Mouse (Mus musculus) myocyte (in vitro differentiated cells): ENCODE results near the gene Hoxa4. TPM values are rescaled to one million over a fixed set of nuclear protein-coding genes. Genes with fewer than 3 reads are reported as not detected.

Source experiments
- H3K27me3 ChIP-seq: one replicate; pipeline ENCODE4 v1.6.1; 2011; ENCODE audit not compliant: control insufficient read depth, insufficient read depth, insufficient read length
- H3K36me3 ChIP-seq: one replicate; pipeline ENCODE4 v1.6.1; 2011; ENCODE audit not compliant: control insufficient read depth, insufficient read depth
- H3K4me2 ChIP-seq: one replicate; pipeline ENCODE4 v1.6.1; 2011; ENCODE audit warnings: low read depth, control low read depth
- H3K4me3 ChIP-seq: one replicate; pipeline ENCODE4 v1.5.1; 2011; ENCODE audit warnings: mild to moderate bottlenecking, control low read depth, moderate library complexity
- H3K79me2 ChIP-seq: one replicate; pipeline ENCODE4 v1.6.1; 2011; ENCODE audit not compliant: control insufficient read depth, insufficient read depth
- H3ac ChIP-seq: one replicate; pipeline ENCODE4 v1.6.1; 2011; ENCODE audit not compliant: control insufficient read depth, insufficient read length
- CEBPB ChIP-seq: IDR thresholded peaks from 2 replicates; pipeline ENCODE4 v1.6.1; 2011; ENCODE audit warnings: mild to moderate bottlenecking, moderate library complexity; ENCODE audit not compliant: poor library complexity, insufficient read depth, severe bottlenecking
- E2F4 ChIP-seq: IDR thresholded peaks from one replicate; pipeline ENCODE4 v1.6.1; 2011; ENCODE audit warnings: mild to moderate bottlenecking, control low read depth, moderate library complexity; ENCODE audit not compliant: insufficient read depth
- MAX ChIP-seq: IDR thresholded peaks from one replicate; pipeline ENCODE4 v1.6.1; 2011; ENCODE audit warnings: low read depth, mild to moderate bottlenecking, control low read depth
- MYOD1 ChIP-seq, 3 experiments: IDR thresholded peaks; one replicate each; pipeline ENCODE4 v1.6.1; 2011; ENCODE audit warnings: control low read depth in 2 of 3, low read depth in 2 of 3, mild to moderate bottlenecking in 2 of 3, moderate library complexity in 1 of 3; ENCODE audit not compliant: insufficient read length in 2 of 3, control insufficient read depth in 1 of 3
- MYOG ChIP-seq, 3 experiments: IDR thresholded peaks; one replicate each; pipeline ENCODE4 v1.6.1; 2011; ENCODE audit warnings: control low read depth in 2 of 3, low read depth in 2 of 3, mild to moderate bottlenecking in 2 of 3; ENCODE audit not compliant: insufficient read length in 2 of 3, control insufficient read depth in 1 of 3, insufficient read depth in 1 of 3
- POLR2A ChIP-seq: IDR thresholded peaks from one replicate; pipeline ENCODE4 v1.6.1; 2011; ENCODE audit warnings: low read depth, mild to moderate bottlenecking, control low read depth, moderate library complexity; ENCODE audit not compliant: insufficient read length
- POLR2AphosphoS2 ChIP-seq: IDR thresholded peaks from one replicate; pipeline ENCODE4 v1.6.1; 2011; ENCODE audit warnings: low read depth, control low read depth; ENCODE audit not compliant: insufficient read length
- REST ChIP-seq: IDR thresholded peaks from one replicate; pipeline ENCODE4 v1.6.1; 2011; ENCODE audit warnings: mild to moderate bottlenecking, control low read depth, moderate library complexity; ENCODE audit not compliant: insufficient read depth, insufficient read length
- SRF ChIP-seq: IDR thresholded peaks from one replicate; pipeline ENCODE4 v1.6.1; 2011; ENCODE audit warnings: low read depth; ENCODE audit not compliant: control insufficient read depth, insufficient read length
- TCF12 ChIP-seq: IDR thresholded peaks from one replicate; pipeline ENCODE4 v1.6.1; 2011; ENCODE audit warnings: mild to moderate bottlenecking, control low read depth; ENCODE audit not compliant: poor library complexity, insufficient read depth, severe bottlenecking
- TCF3 ChIP-seq: IDR thresholded peaks from one replicate; pipeline ENCODE4 v1.6.1; 2011; ENCODE audit warnings: low read depth, control low read depth; ENCODE audit not compliant: insufficient read length
- USF1 ChIP-seq: IDR thresholded peaks from one replicate; pipeline ENCODE4 v1.6.1; 2011; ENCODE audit warnings: low read depth, mild to moderate bottlenecking, control low read depth, moderate library complexity
- polyA plus RNA-seq: library from polyadenylated mRNA; unstranded; fragments of >200 nt; fragmentation: generic; extraction: Trizol; gene quantifications from one replicate; pipeline ENCODE4 v1.2.1, GENCODE M21; 2012; ENCODE audit warnings: missing spikeins

Hoxa4 gene
- polyA plus RNA-seq, 1 experiment, result 1.4 TPM

DNA sequence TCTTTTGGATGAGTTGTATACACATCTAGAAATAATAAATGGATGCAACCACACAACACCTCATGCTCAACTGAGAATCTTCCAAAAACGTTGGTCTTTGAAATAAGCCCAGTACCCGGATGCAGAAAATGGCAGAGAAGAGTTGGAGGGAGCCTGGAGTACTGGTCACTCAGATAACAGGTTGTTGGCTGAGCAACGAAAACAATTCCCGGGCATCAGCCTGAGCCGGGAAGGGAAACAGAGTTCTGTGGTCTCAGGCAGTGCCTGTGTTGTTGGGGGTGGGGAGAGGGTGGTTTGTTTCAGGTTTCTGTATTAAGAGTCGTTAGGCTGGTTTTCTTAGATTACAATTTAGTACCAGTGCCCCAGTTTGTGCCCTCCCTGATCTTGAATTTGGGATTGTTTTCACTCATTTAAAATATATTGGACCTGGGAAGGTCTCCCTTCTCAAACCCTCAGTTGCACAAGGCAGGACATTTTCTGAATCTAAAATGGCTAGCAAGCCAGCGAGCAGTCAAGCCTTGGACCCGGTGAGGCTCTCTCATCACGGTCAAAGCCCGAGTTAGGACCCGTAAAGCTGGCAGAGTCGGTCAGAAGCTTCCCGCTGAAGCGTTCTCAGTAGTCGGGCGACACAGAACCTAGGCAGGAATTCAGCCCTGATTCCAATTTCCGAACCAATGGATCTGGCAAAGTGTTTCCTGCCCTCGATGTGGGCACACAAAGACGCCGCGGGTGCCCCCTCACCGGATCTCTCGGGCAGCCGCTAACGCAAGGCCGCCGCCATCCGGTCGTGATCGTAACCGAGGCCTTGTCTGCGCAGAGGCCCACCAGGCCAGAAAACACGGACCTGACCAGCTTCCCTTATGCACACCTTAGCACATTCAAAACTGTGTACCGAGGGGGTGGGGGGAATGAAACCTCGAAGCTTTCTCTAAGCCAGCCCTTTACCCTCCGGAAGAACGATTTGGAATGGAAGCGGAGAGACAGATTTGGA is 37.2 kb upstream of the Hoxa4 start:
- TF ChIP-seq TCF3, result no peak
- TF ChIP-seq USF1, result no peak
- peak overlapping the region; percentile 89 for H3K4me3 ChIP-seq
- H3K36me3 ChIP-seq, result no peaks in the 10 kb centered on the region
- peak overlapping the region; percentile 55 for H3ac ChIP-seq
- H3K4me2 ChIP-seq, result peak overlapping the region; percentile 97
- H3K27me3 ChIP-seq, result no peaks in the 10 kb centered on the region
- peaks cover 92% of the 10 kb centered on the region for H3K79me2 ChIP-seq

DNA sequence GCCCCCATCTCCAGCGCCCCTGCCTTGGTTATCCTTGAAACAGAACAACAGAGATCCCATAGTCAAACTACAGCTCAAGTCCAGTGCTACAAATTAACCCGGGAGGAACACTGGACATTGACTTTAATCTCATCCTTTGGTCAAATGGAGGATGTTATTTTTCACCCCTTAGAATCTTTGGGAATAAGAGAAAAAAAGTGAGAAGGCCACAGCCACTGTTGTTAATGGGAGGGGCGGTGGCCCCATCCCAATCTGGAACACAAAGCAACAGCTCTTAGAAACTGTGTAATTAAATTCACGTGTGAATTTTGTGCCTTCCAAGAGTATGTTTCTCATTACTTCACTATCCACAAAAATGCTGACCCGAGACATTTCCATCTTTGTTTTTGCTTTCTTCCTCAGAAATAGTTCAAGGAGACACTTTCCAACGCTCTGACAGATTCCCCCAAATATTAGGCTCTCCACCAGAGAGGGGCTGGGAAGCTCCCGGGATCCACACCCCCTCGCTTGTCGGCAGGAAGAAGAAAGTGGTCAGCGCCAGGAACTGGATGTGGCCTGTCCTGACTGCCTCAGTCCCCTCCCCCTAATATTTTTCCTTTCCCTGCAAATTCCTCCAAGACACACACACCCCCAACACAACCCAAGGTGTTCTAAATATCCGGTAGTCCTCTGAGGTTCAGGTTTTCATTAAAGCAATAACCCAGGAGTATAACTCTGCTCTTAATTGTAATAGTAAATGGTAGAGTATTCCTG is 36.1 kb upstream of the Hoxa4 start:
- TF ChIP-seq TCF12, result no peak
- no peak for TF ChIP-seq USF1
- TF ChIP-seq CEBPB, result no peak
- TF ChIP-seq POLR2AphosphoS2, result no peak
- TF ChIP-seq POLR2A, result no peak
- TF ChIP-seq MYOD1 (IDR thresholded peaks at IDR 0.05; ENCODE audit: control insufficient read depth in 1 of 3, insufficient read length in 2 of 3, low read depth in 2 of 3), result no peak
- TF ChIP-seq MYOG (IDR thresholded peaks at IDR 0.05; ENCODE audit: control insufficient read depth in 1 of 3, insufficient read depth in 1 of 3, insufficient read length in 2 of 3, low read depth in 2 of 3), result no peak
- TF ChIP-seq MAX, result no peak
- H3K4me2 ChIP-seq, result peak overlapping the region; percentile 97
- H3K79me2 ChIP-seq, result peaks cover 92% of the 10 kb centered on the region
- H3ac ChIP-seq, result peak overlapping the region; percentile 55
- no peaks in the 10 kb centered on the region for H3K36me3 ChIP-seq
- no peaks in the 10 kb centered on the region for H3K27me3 ChIP-seq
- peak overlapping the region; percentile 89 for H3K4me3 ChIP-seq

DNA sequence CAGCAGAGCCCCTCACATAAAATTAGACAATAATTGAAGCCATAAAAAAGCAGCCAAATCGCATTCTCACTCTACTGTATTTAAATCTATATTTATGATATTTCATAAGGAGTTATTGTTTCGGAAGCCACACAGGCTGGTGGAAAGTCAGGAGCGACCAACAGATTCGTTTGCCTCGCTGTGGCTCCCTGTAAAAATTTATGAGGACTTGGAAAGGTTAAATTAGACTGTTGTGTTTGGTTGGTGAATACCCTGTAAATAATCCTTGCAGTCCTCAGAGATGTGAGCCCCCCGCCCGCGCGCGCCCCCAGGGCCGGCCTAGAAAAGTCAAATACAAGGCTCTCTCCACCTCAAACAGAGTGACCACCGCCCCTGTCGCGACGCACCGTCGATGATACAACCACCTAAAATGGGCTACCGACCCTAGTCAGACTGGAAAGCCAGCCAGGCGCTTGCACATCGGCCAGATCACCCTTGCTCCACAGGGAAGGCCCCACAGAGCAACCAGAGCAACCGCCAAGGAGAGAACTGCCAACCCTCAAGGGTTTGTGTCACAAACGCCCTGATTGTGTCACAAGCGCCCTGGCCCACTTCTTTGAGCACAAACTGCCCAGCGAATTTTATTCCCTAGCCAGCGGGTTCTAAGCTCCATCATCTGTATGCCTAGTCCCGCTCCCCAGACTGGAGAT is 35.2 kb upstream of the Hoxa4 start:
- peak overlapping the region; percentile 89 for H3K4me3 ChIP-seq
- no peaks in the 10 kb centered on the region for H3K27me3 ChIP-seq
- TF ChIP-seq MYOD1 (IDR thresholded peaks at IDR 0.05; ENCODE audit: control insufficient read depth in 1 of 3, insufficient read length in 2 of 3, low read depth in 2 of 3), result no peak
- TF ChIP-seq MAX, result no peak
- TF ChIP-seq POLR2AphosphoS2, result peak; percentile 49
- peak; percentile 17 for TF ChIP-seq POLR2A
- peaks cover 90% of the 10 kb centered on the region for H3K79me2 ChIP-seq
- peak overlapping the region; percentile 39 for H3ac ChIP-seq
- H3K36me3 ChIP-seq, result no peaks in the 10 kb centered on the region
- peak overlapping the region; percentile 97 for H3K4me2 ChIP-seq

DNA sequence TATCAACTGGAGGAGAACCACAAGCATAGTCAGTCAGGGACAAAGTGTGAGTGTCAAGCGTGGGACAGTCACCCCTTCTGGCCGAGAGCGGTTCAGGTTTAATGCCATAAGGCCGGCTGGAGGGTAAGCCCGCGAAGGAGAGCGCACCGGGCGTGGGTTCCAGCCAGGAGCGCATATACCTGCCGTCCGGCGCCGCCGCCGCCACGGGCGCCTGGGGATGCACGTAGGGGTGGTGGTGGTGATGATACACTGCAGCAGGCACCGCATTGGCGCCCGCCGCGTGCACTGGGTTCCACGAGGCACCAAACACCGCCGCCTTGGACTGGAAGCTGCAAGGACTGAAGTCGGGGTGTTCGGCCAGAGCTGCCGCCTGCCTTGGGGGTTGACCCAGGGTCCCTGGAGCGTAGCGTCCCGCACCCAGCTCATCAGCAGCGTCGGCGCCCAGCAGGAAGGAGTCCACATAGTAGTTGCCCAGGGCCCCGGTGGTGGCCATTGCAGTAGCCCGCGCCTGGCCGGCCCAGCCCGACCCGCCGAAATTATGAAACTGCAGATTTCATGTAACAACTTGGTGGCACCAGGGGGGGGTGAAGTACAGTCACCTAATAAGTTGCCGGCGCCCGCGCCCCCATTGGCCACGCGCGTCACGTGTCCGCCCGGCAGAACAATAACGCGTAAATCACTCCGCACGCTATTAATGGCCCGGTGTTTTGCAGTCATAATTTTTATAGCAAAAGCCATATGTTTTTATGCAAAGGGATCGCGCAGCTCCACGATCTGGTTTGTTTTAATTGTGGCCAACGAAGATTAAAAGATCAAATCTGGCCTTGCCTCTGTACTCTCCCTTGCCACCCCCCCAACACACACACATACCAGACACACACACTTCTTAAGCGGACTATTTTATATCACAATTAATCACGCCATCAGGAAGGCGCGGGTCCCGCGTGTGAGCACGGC is 34.3 kb upstream of the Hoxa4 start:
- Histone ChIP-seq H3K27me3 (no peaks in the 10 kb centered on the region), H3K4me2 (peak overlapping the region; percentile 97), H3K79me2 (peaks cover 82% of the 10 kb centered on the region), H3K4me3 (peak overlapping the region; percentile 89), H3K36me3 (no peaks in the 10 kb centered on the region), H3ac (peak overlapping the region; percentile 39)
- TF ChIP-seq SRF (no peak), TCF3 (no peak), MAX (no peak), MYOG (IDR thresholded peaks at IDR 0.05; ENCODE audit: control insufficient read depth in 1 of 3, insufficient read depth in 1 of 3, insufficient read length in 2 of 3, low read depth in 2 of 3) (no peak), POLR2A (peak; percentile 58), E2F4 (no peak), MYOD1 (IDR thresholded peaks at IDR 0.05; ENCODE audit: control insufficient read depth in 1 of 3, insufficient read length in 2 of 3, low read depth in 2 of 3) (no peak), TCF12 (no peak), USF1 (peak; percentile 99), CEBPB (no peak), REST (no peak), POLR2AphosphoS2 (peak; percentile 59)
